Mouse (Mus musculus) C2C12 (cell line): ENCODE measurements around the gene Syne1.

ENCODE experiments used
- CTCF ChIP-seq: IDR thresholded peaks from one replicate; pipeline ENCODE4 v1.5.1; 2011; ENCODE audit not compliant: control insufficient read depth, insufficient read depth, insufficient read length
- USF1 ChIP-seq: IDR thresholded peaks from one replicate; pipeline ENCODE4 v1.6.1; 2011; ENCODE audit warnings: low read depth, mild to moderate bottlenecking, control low read depth, moderate library complexity

GRCm38 (mm10) chr10:5239680-5240079 is 311.6 kb downstream of the Syne1 start:
- TF ChIP-seq CTCF: no peak
- no peak for TF ChIP-seq USF1
